Mouse (Mus musculus): Measurements from ENCODE around the gene Xrcc1.
"Not testable (repeated sequence)": the region's sequence is repeated elsewhere in the genome, so short reads cannot be mapped to it uniquely, and the experiment has no call there.

Gene Xrcc1

DNA sequence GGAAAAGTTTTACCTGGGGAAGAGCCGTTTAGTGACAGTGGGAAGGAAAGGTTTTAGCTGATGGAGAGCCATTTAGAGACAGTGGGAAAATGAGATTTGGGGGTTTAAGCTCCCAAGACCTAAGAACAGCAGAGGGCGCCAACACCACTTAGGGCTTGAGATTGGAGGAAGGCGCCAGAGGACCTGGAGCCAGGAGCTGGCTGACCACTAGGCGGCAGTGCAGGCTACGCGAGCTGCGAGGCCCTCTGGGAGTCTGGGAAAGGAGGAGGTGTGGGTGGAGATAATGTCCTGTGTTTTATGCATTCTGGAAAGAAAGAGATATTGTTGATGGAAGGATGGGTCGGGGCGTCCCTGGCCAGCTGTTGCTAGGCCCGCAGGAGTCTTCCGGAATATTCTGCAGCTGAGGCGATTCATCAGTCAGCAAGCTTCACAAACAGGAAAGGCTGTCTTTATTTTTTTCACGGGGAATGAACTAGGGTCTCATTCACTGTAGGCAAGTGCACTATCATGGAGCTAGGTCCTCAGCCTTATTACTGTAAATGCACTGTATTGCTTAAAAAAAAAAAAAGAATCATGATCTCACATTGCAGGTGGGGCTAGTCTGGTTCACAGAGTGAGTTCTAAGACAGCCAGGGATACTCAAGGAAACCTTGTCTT is 55.0 kb downstream of the Xrcc1 start:
- DNase-seq (ENCODE audit: low read depth, low spot score), result peak; percentile 98

DNA sequence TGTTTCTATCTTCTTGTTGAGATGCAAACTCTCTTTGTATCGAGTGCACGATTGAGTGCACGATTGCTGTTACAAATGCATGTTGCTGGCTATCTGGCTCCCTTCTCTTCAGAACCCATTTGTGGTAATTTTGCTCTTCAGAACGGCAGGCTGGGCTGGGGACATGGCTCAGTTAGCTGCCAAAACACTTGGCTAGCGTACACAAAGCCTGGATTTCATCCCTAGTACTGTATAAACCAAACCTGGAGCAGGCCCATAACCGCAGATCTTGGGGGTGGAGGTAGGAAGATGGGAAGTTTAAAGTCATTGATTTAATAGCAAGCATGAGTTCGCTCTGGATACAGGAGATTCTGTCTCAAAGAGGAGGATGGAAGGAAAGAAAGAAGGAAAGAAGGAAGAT is 59.5 kb downstream of the Xrcc1 start:
- peak; percentile 31 for DNase-seq (ENCODE audit: low read depth, low spot score)

DNA sequence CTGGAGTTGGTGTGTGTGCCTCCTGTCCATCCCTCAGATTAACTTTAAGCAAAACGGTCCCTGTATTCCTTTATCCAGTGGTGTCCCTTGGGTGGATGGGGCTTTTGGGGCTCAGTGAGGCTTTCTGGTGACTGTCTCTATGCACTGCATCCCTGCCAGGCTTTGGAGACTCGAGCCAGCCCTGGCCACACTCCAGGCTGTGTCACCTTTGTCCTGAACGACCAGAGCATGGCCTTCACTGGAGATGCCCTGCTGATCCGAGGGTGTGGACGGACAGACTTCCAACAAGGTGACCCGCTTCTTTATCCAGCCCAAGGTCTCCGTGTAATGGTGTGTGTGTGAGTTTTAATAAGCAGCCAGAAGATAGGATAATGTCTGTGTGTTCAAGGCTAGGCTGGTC is 60.0 kb downstream of the Xrcc1 start:
- no peak for DNase-seq (ENCODE audit: low read depth, low spot score)

DNA sequence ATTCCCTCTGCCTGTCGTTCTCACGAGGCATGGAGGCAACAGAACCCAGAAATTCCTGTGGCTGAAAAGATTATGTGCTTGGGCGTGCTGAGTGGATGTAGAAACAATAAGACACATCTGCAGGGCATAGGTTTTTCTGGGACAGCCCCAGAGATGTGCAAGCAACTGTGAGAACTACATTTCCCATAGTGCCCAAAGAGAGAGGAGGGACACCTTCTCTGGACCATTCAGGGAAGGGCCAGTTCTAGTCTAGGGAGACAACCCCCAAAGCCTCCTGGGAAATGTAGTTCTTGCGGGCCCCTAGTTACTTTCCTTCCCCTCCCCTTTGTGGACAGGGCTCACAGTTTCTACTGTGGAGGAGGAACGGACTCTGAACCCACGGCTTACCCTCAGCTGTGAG is 61.9 kb downstream of the Xrcc1 start:
- peak; percentile 74 for DNase-seq (ENCODE audit: low read depth, low spot score)

DNA sequence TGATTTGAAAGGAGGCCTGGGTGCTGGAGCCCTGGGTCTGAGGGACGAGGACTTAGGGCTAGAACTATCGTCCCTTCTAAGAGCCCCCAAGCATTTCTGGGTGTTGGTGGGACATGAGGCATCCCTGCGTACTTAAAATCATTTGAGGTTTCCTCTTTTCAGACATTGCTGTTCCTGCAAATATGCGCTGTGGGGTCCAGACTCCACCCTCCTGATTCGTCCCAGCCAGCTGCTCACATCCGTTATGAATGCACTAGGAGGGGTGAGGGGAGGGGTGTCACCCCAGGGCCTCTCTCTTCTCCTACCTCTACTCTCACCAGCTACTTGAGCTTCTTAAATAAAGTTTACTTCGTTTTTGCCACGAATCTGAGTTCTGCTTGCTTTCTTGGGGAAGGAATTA is 62.5 kb downstream of the Xrcc1 start:
- DNase-seq (ENCODE audit: low read depth, low spot score), result no peak

- DNase-seq (ENCODE audit: low read depth, low spot score), result no peak
Observed at GRCm38 (mm10) chr7:24610144-24610878, 64.2 kb downstream of the Xrcc1 start, which contains the start of gene Phldb3. TSS of gene Phldb3 (plus strand) at chr7:24610763.

- DNase-seq (ENCODE audit: low read depth, low spot score), result peak; percentile 26
Observed at GRCm38 (mm10) chr7:24610879-24611494, 64.9 kb downstream of the Xrcc1 start.

DNA sequence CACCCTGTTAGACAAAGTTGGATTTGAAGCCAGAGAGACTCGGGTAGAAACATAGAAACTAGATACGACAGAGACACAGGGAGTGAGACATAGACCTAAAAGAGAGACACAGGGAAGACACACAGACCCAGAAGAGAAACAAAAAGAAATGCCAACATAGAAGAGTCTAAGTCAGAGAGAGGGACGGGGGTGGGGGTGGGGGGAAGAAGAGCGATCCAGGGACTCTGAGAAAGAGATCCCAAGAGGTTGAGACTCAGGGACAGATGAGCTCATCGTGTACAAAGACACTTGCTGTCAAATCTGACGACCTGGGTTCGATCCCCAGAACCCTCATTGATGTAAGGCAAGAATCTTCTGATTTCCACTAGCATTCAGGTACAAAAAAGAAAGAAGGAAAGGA is 65.6 kb downstream of the Xrcc1 start:
- no peak for DNase-seq (ENCODE audit: low read depth, low spot score)

- DNase-seq (ENCODE audit: low read depth, low spot score), result no peak
Observed at GRCm38 (mm10) chr7:24612308-24612910, 66.3 kb downstream of the Xrcc1 start.

DNA sequence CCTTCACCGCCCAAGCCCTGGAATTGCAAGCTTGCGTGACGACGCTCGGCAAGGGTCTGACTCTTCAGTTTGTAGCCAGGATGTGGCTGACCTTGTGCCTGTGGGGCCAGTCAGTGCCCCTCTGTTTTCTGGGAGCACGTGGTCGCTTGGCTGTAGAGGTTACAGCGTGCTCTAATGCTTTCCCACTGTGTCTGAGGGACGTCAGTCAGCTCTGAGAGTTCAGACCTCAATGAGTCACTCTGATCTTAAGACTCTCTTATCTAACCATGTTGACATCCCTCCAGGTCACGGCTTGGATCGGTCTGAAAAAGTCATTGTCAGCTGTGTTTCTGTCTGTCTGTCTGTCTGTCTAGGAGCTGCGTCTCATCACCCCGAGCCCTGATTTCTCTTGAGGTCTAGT is 68.7 kb downstream of the Xrcc1 start:
- DNase-seq (ENCODE audit: low read depth, low spot score), result no peak

- no peak for DNase-seq (ENCODE audit: low read depth, low spot score)
Observed at GRCm38 (mm10) chr7:24617763-24618162, 71.7 kb downstream of the Xrcc1 start.

- DNase-seq (ENCODE audit: low read depth, low spot score), result not testable (repeated sequence)
Observed at GRCm38 (mm10) chr7:24618374-24618773, 72.3 kb downstream of the Xrcc1 start.

DNA sequence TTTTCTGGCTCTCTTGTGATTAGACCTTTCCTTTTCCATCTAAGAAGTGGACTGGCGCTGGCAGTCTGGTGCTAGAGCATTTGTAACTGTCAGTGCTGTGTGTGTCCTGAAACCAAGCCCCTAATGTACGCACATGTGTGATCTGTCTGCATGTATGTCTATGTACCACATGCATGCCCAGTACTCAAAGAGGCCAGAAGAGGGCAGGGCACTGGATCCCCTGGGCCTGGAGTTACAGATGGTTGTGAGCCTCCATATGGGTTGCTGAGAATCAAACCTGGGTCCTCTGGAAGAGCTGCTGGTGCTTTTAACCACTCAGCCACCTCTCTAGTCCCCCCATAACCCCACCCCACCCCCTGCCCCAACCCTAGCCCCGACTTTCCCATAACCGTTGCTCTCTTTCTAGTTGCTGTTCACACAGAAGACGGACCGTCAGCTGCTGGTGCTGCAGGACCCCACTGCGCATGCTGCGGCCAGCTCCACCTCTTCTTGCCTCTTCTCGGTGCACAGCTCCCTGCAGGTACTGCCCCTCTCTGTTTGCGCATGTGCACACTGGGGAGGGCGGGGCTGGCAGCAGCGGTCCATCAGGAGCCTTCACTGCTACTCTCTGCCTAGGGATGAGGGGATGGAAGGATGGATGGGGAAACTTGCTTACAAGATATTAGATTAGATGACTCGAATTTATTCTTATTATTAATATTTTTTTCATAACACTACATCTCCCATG is 73.7 kb downstream of the Xrcc1 start:
- no peak for DNase-seq (ENCODE audit: low read depth, low spot score)

- no peak for DNase-seq (ENCODE audit: low read depth, low spot score)
Observed at GRCm38 (mm10) chr7:24621193-24621592, 75.1 kb downstream of the Xrcc1 start.

DNA sequence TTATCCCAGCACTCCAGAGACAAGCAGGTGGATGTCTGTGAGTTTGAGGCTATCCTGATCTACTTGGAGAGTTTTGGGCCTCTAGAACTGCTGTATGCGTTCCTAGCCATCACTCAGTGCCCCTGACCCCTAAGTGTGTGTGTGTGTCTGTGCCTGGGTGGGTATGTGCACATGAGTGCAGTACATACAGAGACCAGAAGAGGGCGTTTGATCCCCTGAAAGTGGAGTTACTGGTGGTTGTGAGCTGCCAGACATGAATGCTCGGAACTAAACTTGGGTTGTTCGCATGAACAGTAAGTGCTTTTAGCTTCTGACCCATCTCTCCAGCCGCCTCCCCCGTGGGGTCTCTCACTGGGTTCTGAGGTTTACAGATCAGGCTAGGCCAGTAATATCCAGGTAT is 76.9 kb downstream of the Xrcc1 start:
- no peak for DNase-seq (ENCODE audit: low read depth, low spot score)
